Mouse (Mus musculus): ENCODE measurements around the gene Fgfr3.

DNA sequence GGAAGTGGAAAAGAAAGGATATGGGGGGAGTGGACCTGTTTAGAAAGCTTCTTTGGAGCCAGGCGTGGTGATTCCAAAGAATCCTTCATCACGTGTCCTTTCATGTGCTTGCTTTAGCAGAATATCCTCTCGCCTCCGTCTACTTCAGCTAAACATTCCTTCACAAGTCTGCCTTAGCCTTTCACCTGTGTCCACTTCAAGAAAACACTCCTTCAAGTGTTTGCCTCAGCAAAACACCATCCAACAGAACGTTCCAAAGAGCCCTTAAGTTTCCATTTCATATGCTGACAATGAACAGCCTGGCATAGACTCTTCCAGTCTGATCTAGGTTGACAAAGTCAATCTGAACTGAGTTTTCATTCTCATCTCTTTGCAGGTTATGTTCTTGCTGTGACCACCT lies 43.2 kb upstream of the Fgfr3 start:
- TF ChIP-seq CTCF (IDR thresholded peaks at IDR 0.05; ENCODE audit: extremely low read depth, insufficient read depth, low read length) (no peak), POLR2A (IDR thresholded peaks at IDR 0.05; ENCODE audit: extremely low read depth, insufficient read depth, low read length) (no peak)
